Mouse (Mus musculus): ENCODE data around the gene Tmprss9. TPM values are rescaled to one million over a fixed set of nuclear protein-coding genes. Genes with fewer than 3 reads are reported as not detected.
A peak's percentile ranks its signal among the peaks of the same experiment; 100 is the strongest.

The Tmprss9 gene
- total RNA-seq, 2 experiments from 2014 or later = not detected

GRCm38 (mm10) chr10:80880131-80880641, 8.5 kb downstream of the Tmprss9 start:
- DNase-seq = peak; percentile 63 to 75
- intact Hi-C loops (cut with DNase I) = loop anchor here (1.0 kb wide), 1 partner anchor 58 kb away; no protein-coding TSS in a partner anchor

DNA sequence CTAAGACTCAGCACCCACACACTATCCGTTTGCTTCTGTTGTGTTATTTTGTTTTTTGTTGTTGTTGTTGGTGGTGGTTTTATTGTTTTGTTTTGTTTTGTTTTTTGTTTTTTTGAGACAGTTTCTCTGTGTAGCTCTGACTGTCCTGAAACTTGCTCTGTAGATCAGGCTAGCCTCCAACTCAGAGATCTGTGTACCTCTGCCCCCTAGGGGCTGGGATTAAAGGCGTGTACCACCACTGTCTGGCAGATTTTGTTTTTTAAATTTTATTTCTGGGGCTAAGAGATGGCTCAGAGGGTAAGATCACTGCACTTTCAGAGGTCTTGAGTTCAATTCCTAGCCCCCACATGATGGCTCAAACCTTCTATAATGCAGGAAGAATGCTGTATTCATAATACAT, 9.3 kb downstream of the Tmprss9 start:
- DNase-seq = no peak
- intact Hi-C loops (cut with DNase I) = loop anchor here (1.0 kb wide), 2 partner anchors 59 to 114 kb away; no protein-coding TSS in a partner anchor

DNA sequence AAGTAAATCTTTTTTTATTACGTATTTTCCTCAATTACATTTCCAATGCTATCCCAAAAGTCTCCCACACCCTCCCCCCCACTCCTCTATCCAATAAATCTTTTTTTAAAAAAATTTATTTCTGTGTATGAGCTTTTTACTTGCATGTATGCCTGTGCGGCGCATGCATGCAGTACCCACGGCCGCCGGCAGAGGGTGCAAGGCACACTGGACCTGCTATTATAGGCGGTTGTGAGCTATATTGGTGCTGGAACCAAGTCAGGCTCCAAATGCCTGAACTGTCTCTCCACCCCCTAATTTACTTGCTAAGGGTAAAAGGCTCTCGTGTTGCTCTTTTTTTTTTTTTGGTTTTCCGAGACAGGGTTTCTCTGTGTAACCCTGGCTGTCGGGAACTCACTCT, 9.7 kb downstream of the Tmprss9 start:
- intact Hi-C loops (cut with DNase I) = loop anchor here (1.0 kb wide), 1 partner anchor 114 kb away; no protein-coding TSS in a partner anchor

DNA sequence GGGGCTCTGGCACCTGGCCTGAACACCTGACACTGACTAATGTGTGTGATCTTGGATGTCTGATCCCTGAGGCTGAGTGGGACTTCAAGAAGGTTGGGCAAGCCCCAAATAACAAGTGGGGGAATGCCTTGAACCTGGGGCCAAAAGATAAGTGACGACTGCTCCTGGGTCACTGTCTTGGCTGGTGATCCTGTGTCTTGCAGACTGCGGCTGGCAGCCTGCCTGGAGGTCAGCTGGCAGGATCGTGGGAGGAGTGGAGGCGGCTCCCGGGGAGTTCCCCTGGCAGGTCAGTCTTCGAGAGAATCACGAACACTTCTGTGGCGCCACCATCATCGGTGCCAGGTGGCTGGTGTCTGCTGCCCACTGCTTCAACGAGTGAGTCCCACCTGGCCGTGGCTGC, 15.5 kb downstream of the Tmprss9 start:
- DNase-seq = peak; percentile 73 to 75
- intact Hi-C loops (cut with DNase I) = loop anchor here (5.0 kb wide), 1 partner anchor 40 kb away; no protein-coding TSS in a partner anchor

More for the DNA sequence above, 9.7 kb downstream of the Tmprss9 start:
- DNase-seq = peak; percentile 66 to 84

- no peak for DNase-seq
- intact Hi-C loops (cut with DNase I) = no loop called here
Measured at GRCm38 (mm10) chr10:80895100-80895499, 23.5 kb downstream of the Tmprss9 start.

- intact Hi-C loops (cut with DNase I) = no loop called here
Measured at GRCm38 (mm10) chr10:80895697-80896096, 24.0 kb downstream of the Tmprss9 start.

DNA sequence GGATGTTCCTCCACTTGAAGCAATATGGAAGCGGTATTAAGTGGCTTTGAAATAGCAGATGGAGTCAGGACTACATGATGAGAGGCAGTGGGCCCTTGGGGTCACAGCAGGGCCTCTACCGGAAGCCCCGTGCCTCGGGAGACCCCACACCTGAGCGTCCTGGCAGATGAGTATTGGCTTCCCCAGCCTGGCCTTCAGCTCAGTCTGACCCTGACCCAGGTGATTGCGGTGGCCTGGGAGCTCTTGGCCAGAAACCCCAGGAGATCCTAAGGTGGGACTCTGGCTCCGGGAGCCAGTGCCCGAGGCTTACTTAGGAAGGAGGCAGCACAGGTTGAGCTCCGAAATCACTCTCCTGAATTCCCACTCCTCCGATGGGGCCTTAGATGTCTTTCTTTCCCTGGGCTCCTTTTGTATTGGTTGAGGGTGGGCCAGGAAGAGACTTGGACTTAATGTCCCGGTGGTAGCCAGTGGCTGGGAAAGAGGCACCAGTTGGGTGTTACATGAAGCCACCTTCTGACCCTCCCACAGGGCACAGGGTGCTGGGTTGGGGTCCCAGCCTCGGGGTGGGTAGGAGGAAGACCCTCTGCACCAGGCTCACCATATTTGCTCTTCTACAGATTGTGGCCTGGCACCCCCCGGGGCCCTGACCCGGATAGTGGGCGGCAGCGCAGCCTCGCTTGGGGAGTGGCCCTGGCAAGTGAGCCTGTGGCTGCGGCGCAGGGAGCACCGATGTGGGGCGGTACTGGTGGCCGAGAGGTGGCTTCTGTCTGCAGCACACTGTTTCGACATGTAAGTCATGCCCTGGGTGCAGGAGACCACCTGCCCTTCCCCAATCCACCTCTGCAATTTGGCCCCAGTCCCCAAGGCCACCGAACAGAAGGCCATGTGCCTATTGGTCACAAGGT, 25.2 kb downstream of the Tmprss9 start:
- intact Hi-C loops (cut with DNase I) = no loop called here
- DNase-seq = no peak

More at GRCm38 (mm10) chr10:80895697-80896096, 24.0 kb downstream of the Tmprss9 start:
- no peak for DNase-seq

DNA sequence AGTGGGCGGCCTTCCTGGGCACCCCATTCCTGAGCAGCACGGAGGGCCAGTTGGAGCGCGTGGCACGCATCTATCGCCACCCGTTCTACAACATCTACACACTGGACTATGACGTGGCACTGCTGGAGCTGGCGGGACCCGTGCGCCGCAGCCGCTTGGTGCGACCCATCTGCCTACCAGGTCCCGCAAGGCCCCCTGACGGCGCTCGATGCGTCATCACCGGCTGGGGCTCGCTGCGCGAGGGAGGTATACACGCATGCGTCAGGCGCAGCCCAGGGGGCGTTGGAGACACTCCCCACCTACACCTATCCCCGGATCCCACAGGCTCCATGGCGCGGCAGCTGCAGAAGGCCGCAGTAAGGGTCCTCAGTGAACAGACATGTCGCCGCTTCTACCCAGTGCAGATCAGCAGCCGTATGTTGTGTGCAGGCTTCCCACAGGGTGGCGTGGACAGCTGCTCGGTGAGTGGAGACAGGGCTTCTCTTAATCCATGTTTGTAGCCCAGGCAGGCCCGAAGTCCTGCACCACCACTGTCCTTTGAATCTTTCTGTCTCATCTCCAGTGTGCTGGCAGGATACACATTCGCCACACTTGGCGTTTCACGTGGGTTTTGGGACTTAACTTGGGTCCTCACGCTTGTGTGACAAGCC, 26.3 kb downstream of the Tmprss9 start:
- intact Hi-C loops (cut with DNase I) = no loop called here
- no peak for DNase-seq

GRCm38 (mm10) chr10:80899074-80899473, 27.4 kb downstream of the Tmprss9 start:
- intact Hi-C loops (cut with DNase I) = no loop called here
- DNase-seq = no peak

GRCm38 (mm10) chr10:80899591-80900317, 28.1 kb downstream of the Tmprss9 start:
- intact Hi-C loops (cut with DNase I) = loop anchor here (10.0 kb wide), 1 partner anchor 595 kb away; the partner anchor contains the start of gene Ncln
- DNase-seq = no peak

- peak; percentile 93 to 94 for DNase-seq
- intact Hi-C loops (cut with DNase I) = loop anchor here (10.0 kb wide), 1 partner anchor 594 kb away; the partner anchor contains the start of gene Ncln
Measured at GRCm38 (mm10) chr10:80900318-80901247, 28.9 kb downstream of the Tmprss9 start, which contains the start of gene Timm13. Gene Timm13 (minus strand): TSS chr10:80900969.

GRCm38 (mm10) chr10:80901409-80902272, 30.0 kb downstream of the Tmprss9 start:
- intact Hi-C loops (cut with DNase I) = loop anchor here (10.0 kb wide), 1 partner anchor 593 kb away; the partner anchor contains the start of gene Ncln
- no peak for DNase-seq

DNA sequence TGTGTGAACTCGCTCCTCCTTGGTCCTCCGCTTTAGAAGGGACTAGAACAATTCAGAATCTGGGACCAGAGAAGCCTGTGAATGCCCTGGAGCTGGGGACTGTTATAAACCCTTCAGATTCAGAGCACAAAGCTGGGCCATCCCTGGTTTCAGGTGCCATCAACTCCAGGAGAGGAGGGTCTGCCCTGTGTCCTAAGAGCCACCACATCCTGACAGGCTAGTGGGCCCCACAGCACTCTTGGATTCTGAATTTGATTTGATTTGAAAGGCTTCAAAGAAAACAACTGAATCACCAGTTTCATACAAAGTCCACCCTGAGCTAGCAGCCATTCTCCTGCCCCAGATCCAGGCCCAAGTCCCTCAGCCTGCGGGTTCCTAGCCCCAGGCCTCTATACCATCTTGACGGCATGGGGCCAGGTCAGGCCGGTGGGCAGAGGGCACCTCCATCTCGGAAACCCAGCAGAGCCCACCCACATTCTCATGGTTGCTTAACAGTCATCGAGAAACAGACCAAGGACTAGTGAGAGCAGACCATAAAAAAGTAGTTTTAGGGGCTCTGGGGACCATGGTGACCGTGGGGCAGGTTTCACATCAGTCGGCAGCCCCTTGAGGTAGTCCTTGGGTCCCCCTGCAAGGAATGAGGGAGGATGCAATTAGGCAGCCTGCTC, 30.8 kb downstream of the Tmprss9 start:
- intact Hi-C loops (cut with DNase I) = loop anchor here (10.0 kb wide), 1 partner anchor 592 kb away; the partner anchor contains the start of gene Ncln
- DNase-seq = no peak

- DNase-seq = no peak
- intact Hi-C loops (cut with DNase I) = loop anchor here (10.0 kb wide), 1 partner anchor 592 kb away; the partner anchor contains the start of gene Ncln
Measured at GRCm38 (mm10) chr10:80903282-80903681, 31.6 kb downstream of the Tmprss9 start.

DNA sequence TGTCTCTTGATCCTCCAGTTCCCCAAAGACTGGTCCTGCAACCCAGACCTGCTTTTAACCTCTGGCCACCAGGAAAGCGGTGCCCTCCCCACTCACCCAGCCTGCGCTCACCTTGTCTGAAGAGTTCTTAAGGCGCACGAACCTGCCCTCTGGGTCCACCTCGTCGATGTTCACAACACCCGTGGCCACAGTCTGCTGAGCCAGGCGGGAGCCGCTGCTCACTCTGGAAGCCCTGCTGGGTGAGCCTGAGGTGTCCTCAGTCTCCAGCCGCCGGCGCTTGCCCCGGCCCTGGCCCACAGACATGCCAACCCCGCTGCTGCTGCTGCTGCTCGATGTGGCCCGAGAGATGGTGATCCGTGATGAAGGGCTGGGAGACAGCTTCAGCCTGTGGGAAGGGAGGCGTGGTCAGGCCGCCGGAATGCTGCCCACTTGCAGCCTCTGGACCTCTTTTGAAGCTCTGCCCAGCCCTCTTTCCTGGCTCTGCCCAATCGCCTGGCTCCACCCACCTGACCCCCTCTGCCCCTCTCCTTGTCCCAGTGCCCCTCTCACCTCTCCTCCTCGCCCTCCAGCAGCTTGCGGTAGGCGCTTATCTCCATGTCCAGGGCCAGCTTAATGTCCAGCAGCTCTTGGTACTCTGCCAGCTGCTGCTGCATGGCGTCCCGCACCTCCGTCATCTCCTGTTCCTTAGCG, 32.5 kb downstream of the Tmprss9 start:
- intact Hi-C loops (cut with DNase I) = loop anchor here (10.0 kb wide), 1 partner anchor 591 kb away; the partner anchor contains the start of gene Ncln
- no peak for DNase-seq

DNA sequence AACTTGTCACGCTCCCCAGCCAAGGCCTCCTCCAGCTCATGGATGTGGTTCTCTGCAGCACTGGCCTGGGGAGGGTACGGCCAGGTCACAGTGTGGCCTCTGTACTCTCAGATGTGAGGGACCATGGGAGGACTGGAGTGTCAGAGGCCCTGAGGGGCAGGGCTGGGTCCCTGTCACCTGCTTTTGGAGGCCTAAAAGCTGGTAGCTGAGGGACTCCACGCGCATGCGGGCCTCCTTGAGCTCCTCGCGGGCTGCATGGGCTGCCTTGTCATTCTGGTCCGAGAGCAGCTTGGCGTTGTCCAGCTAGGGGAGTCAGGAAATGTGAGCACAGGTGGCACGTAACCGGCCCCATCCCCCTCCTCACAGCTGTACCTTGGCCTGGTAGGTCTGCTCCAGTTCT, 33.1 kb downstream of the Tmprss9 start:
- intact Hi-C loops (cut with DNase I) = loop anchor here (10.0 kb wide), 1 partner anchor 590 kb away; the partner anchor contains the start of gene Ncln
- no peak for DNase-seq

Measured in heart, postnatal 36 days (tissue).